Mouse (Mus musculus): ENCODE data around the gene Zmym4.
"Not testable (repeated sequence)": the region's sequence is repeated elsewhere in the genome, so short reads cannot be mapped to it uniquely, and the experiment has no call there.

The Zmym4 gene

GRCm38 (mm10) chr4:126967864-126968821 is at the start of gene Zmym4:
Gene Zmym4 (minus strand): TSS chr4:126968135.
- DNase-seq (ENCODE audit: extremely low spot score) = peak; percentile 94

DNA sequence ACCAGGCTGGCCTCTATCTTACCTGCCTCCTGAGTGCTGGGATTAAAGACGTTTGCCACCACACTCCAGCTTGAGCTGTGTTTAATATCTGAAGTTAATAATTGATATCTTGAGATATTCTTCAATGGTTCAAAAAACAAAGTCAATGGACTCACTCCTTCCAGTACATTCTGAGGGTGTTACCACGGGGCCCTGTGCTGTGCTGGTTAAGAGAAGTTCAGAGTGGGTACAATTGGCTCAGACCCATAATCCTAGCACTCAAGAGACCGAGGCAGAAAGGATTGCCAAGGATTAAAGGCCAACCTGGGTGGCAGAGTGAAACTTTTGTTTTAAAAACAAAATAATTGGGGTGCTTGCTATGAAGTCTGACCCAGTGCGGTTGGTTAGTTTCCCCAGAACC is 48.4 kb upstream of the Zmym4 start:
- DNase-seq (ENCODE audit: extremely low spot score) = no peak

DNA sequence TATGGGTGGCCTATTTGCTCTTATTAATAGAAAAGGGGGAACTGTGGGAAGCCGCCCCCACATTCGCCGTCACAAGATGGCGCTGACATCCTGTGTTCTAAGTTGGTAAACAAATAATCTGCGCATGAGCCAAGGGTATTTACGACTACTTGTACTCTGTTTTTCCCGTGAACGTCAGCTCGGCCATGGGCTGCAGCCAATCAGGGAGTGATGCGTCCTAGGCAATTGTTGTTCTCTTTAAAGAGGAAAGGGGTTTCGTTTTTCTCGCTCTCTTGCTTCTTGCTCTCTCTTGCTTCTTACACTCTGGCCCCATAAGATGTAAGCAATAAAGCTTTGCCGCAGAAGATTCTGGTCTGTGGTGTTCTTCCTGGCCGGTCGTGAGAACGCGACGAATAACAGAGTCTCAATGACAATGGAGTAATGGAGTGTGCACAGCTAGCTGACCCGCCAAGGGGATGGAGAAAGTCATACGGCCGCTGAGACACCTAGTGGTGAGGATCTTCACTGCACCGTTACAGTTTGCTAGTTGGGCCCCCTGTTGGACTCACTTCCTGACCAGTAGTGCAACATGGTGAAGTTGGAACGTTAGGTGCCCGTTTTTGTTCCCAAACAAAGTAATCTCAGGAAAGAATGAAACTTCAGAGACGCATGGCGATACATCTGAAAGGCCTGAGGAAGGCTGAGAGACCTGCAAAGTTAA is 47.5 kb upstream of the Zmym4 start:
- peak; percentile 88 for DNase-seq (ENCODE audit: extremely low spot score)

GRCm38 (mm10) chr4:127005113-127005936 is 37.4 kb upstream of the Zmym4 start:
- DNase-seq (ENCODE audit: extremely low spot score) = peak; percentile 82

GRCm38 (mm10) chr4:127004384-127004783 is 36.4 kb upstream of the Zmym4 start:
- no peak for DNase-seq (ENCODE audit: extremely low spot score)

- no peak for DNase-seq (ENCODE audit: extremely low spot score)
Measured at GRCm38 (mm10) chr4:127000601-127001105, 32.7 kb upstream of the Zmym4 start.

DNA sequence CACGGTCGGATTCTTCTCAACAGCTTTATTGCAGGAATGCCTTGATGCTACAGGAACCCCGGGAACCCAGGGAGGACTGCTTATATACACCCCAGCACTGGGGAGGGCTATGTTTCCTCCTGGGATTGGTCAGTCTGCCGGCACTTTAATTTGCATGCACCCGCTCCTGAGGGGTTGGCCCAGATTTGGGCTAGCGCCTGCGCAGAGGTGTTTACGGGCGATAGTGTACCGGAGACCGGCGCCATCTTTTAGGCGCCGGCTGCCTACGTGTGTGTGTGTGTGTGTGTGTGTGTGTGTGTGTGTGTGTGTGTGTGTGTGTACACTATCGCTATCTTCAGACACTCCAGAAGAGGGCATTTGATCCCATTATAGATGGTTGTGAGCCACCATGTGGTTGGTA is 31.4 kb upstream of the Zmym4 start:
- not testable (repeated sequence) for DNase-seq (ENCODE audit: extremely low spot score)

GRCm38 (mm10) chr4:126992356-126992755 is 24.4 kb upstream of the Zmym4 start:
- DNase-seq (ENCODE audit: extremely low spot score) = no peak

GRCm38 (mm10) chr4:126990553-126990952 is 22.6 kb upstream of the Zmym4 start:
- no peak for DNase-seq (ENCODE audit: extremely low spot score)

- no peak for DNase-seq (ENCODE audit: extremely low spot score)
Measured at GRCm38 (mm10) chr4:126988503-126988902, 20.6 kb upstream of the Zmym4 start.

- no peak for DNase-seq (ENCODE audit: extremely low spot score)
Measured at GRCm38 (mm10) chr4:126986768-126987167, 18.8 kb upstream of the Zmym4 start.

DNA sequence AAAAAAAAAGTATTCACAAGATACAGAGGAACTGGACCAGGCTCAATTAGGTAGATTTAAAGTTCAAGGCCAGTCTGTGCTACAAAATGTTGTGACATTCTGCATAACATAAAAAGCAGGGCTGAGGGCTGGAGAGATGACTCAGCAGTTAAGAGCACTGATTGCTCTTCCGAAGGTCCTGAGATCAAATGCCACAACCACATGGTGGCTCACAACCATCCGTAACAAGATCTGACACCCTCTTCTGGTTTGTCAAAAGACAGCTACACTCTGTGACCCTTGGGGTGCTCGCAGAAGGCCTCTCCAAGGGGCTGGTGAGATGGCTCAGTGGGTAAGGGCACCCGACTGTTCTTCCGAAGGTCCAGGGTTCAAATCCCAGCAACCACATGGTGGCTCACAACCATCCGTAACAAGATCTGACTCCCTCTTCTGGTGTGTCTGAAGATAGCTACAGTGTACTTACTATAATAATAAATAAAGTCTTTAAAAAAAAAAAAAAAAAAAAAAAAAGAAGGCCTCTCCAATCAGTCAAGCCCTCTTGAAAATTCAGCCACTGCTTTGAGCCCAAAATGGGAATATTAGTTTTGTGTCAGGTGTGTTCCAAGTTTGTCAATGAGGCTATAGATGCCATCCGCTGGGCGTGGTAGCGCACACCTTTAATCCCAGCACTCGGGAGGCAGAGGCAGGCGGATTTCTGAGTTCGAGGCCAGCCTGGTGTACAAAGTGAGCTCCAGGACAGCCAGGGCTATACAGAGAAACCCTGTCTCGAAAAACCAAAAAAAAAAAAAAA is 16.0 kb upstream of the Zmym4 start:
- not testable (repeated sequence) for DNase-seq (ENCODE audit: extremely low spot score)

GRCm38 (mm10) chr4:126983321-126983720 is 15.4 kb upstream of the Zmym4 start:
- no peak for DNase-seq (ENCODE audit: extremely low spot score)

- DNase-seq (ENCODE audit: extremely low spot score) = no peak
Measured at GRCm38 (mm10) chr4:126978706-126979105, 10.8 kb upstream of the Zmym4 start.

- no peak for DNase-seq (ENCODE audit: extremely low spot score)
Measured at GRCm38 (mm10) chr4:126977467-126977866, 9.5 kb upstream of the Zmym4 start.

- peak; percentile 73 for DNase-seq (ENCODE audit: extremely low spot score)
Measured at GRCm38 (mm10) chr4:126967241-126967863, 583 bp downstream of the Zmym4 start.

- DNase-seq (ENCODE audit: extremely low spot score) = no peak
Measured at GRCm38 (mm10) chr4:126958682-126959081, 9.3 kb downstream of the Zmym4 start.

- DNase-seq (ENCODE audit: extremely low spot score) = no peak
Measured at GRCm38 (mm10) chr4:126958261-126958660, 9.7 kb downstream of the Zmym4 start.

DNA sequence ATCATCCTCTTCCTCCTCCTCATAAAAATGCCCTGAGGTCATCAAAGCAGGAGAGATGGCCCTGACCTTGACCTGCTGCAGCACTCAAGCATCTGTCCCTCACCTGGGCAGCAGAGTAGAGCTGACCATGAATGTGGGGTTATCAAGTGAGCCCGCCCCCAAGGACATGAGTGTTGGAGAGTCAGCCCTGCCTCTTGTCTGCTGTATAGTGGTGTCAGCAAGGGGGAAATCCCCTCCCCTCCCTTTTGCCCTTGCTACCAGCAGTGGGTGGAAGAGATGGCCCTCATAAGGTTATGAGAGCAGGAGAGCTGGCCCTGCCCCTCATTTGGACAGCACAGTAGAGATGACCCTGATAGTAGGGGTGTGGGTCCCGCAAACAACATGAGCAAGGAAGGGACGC is 10.5 kb downstream of the Zmym4 start:
- no peak for DNase-seq (ENCODE audit: extremely low spot score)

DNA sequence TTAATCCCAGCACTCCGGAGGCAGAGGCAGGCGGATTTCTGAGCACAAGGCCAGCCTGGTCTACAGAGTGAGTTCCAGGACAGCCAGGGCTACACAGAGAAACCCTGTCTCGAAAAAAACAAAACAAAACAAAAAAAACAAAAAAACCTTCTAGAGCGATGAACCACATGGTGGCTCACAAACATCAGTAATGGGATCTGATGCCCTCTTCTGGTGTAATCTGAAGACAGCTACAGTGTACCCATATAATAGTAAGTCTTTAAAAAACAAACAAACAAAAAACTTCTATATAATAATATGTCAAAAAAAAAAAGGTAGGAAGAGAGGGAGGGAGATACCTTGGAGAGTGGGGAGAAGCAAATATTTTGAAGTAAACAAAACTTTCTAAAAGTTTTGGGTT is 17.1 kb downstream of the Zmym4 start:
- DNase-seq (ENCODE audit: extremely low spot score) = not testable (repeated sequence)
